Mouse (Mus musculus) ES-Bruce4 (cell line): Measurements from ENCODE around the gene Surf2. TPM values are rescaled to one million over a fixed set of nuclear protein-coding genes. Genes with fewer than 3 reads are reported as not detected.
"Not testable (repeated sequence)": the region's sequence is repeated elsewhere in the genome, so short reads cannot be mapped to it uniquely, and the experiment has no call there.

ENCODE experiments used
- H3K27ac ChIP-seq: 2 replicates; pipeline ENCODE4 v1.5.1; 2012; ENCODE audit warnings: low read length, inconsistent platforms; ENCODE audit not compliant: insufficient read depth
- H3K27me3 ChIP-seq: 2 replicates; pipeline ENCODE4 v1.6.1; 2012; ENCODE audit warnings: mild to moderate bottlenecking, low read length, inconsistent platforms; ENCODE audit not compliant: control insufficient read depth, poor library complexity, insufficient read depth, severe bottlenecking
- H3K36me3 ChIP-seq: 2 replicates; pipeline ENCODE4 v1.6.1; 2012; ENCODE audit warnings: inconsistent platforms, mild to moderate bottlenecking, low read length, moderate library complexity; ENCODE audit not compliant: control insufficient read depth, poor library complexity, insufficient read depth, severe bottlenecking
- H3K4me1 ChIP-seq: one replicate; pipeline ENCODE4 v1.8.1; 2011; ENCODE audit warnings: low read length; ENCODE audit not compliant: control insufficient read depth, insufficient read depth
- H3K4me3 ChIP-seq: 2 replicates; pipeline ENCODE4 v1.5.1; 2011; ENCODE audit warnings: low read depth, mild to moderate bottlenecking, low read length
- H3K9ac ChIP-seq: 2 replicates; pipeline ENCODE4 v1.6.1; 2012; ENCODE audit warnings: low read depth, mild to moderate bottlenecking, inconsistent platforms; ENCODE audit not compliant: poor library complexity, severe bottlenecking
- H3K9me3 ChIP-seq: replicated peaks from 2 replicates; pipeline ENCODE4 v1.6.1; 2012; ENCODE audit warnings: mild to moderate bottlenecking, low read length, inconsistent platforms; ENCODE audit not compliant: control insufficient read depth, poor library complexity, insufficient read depth, severe bottlenecking
- CTCF ChIP-seq: IDR thresholded peaks from one replicate; pipeline ENCODE4 v1.8.1; 2011; ENCODE audit warnings: low read depth, low read length
- EP300 ChIP-seq: IDR thresholded peaks from 2 replicates; pipeline ENCODE4 v1.6.1; 2011; ENCODE audit warnings: low read depth, low read length; ENCODE audit not compliant: insufficient read depth
- POLR2A ChIP-seq: IDR thresholded peaks from one replicate; pipeline ENCODE4 v1.8.1; 2011; ENCODE audit warnings: low read length; ENCODE audit not compliant: insufficient read depth
- polyA plus RNA-seq: library from polyadenylated mRNA; stranded (reverse); fragments of >200 nt; gene quantifications from 2 replicates; pipeline ENCODE4 v1.2.4, GENCODE M21; 2011; ENCODE audit warnings: low read depth; ENCODE audit not compliant: missing spikeins, insufficient read depth, insufficient read length

The Surf2 gene
- polyA plus RNA-seq = 47.7 and 62.5 TPM in 2 replicates

DNA sequence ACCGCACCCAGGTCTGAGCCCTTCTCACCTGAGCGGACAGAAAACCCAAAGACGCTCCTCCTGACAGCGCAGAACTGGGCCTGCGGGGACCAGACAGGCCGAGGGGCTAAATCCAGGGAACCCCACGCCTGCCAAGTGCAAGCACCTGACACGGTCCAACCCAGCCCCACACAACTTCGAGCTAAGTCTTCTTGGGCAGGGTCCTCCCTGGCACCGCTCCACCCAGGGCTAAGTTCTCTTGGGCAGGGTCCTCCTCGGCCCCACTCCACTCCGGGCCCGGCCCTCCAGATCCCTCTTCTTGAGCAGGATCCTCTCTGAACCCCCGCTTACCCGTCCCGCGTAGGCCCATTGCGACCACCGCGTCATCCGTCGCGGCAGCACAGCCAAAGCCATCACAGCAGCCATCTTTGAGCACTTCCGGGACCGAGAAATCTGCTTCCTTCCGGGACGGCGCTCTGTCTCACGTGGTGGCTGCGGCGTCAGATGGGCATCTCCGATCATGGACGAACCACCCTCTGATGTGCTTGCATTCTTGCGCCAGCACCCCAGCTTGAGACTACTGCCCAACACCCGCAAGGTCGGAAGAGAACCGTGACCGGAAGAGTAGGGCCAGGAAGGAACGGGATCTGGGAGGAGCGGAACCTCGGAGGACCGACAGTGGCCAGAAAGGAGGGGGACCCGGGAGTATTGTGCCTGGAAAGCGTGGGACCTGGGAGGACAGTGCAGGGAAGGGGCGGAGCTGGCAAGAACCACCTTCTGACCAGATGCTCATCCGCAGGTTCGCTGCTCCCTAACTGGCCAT, at the start of gene Surf2, which contains the start of gene Surf1:
Gene Surf2, plus strand, starts transcription at position 441 of the 802 bp plus-strand sequence.
Gene Surf1, minus strand, starts transcription at position 604 of the 802 bp plus-strand sequence.
- Histone ChIP-seq H3K9me3 (no peaks in the 10 kb centered on the region), H3K9ac (peak within 1 kb of the TSS; percentile 43), H3K4me3 (peak within 1 kb of the TSS; percentile 83), H3K4me1 (no peaks in the 10 kb centered on the region), H3K27ac (no peak within 1 kb of the TSS), H3K36me3 (peaks cover 56% of the 10 kb centered on the region), H3K27me3 (no peaks in the 10 kb centered on the region)
- TF ChIP-seq POLR2A (peak; percentile 84), CTCF (no peak)

DNA sequence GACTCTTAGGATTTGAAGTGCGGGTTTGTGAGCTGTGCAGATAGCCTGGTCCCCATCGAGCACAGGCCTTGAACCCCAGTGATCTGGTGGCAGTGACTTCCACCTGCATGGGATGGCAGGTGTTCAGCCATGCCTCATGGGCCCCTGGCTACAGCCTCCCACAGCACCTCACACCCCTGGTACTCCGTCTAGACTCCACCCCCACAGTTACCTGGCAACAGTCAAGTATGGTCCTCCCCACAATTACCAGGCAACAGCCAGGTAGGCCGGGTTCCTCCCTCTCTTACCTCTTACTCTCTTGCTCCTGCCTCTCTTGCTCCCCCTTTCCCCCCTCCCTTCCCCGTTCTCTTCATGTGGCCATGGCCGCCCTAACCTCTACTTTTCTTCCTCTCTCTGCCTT, 45.5 kb upstream of the Surf2 start:
- no peak overlapping the region for H3K9ac ChIP-seq
- H3K4me3 ChIP-seq = peak overlapping the region; percentile 51
- H3K27ac ChIP-seq = no peak overlapping the region
- H3K4me1 ChIP-seq = no peaks in the 10 kb centered on the region
- no peak for TF ChIP-seq POLR2A
- TF ChIP-seq CTCF = no peak
- no peak for TF ChIP-seq EP300
- H3K27me3 ChIP-seq = no peaks in the 10 kb centered on the region
- no peaks in the 10 kb centered on the region for H3K9me3 ChIP-seq
- H3K36me3 ChIP-seq = no peaks in the 10 kb centered on the region

DNA sequence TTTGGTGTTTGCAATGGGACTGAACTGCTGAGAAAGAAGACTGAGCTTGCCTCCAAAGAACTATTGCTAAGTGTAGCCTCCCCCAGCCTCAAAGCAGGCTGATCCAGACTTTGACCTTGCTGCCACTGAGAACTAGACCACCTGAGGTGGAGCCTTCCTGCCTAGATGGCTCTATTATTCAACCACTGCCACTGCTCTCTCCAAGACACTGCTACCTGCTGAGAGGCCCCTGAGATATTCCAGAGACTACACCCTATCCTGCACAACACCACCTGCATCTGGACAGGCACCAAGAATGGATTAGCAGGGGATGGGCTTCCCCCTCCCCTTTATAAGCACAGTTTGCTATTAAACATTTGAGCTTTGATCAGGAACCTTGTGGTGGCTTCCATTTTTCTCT, 37.6 kb upstream of the Surf2 start:
- no peaks in the 10 kb centered on the region; the same call in 1 of the 2 replicates for H3K36me3 ChIP-seq
- TF ChIP-seq EP300 = no peak
- no peak for TF ChIP-seq POLR2A
- no peak for TF ChIP-seq CTCF
- no peak overlapping the region for H3K4me3 ChIP-seq
- no peaks in the 10 kb centered on the region for H3K4me1 ChIP-seq
- H3K27me3 ChIP-seq = no peaks in the 10 kb centered on the region
- no peak overlapping the region for H3K27ac ChIP-seq
- no peak overlapping the region for H3K9ac ChIP-seq
- H3K9me3 ChIP-seq = peaks cover 51% of the 10 kb centered on the region

DNA sequence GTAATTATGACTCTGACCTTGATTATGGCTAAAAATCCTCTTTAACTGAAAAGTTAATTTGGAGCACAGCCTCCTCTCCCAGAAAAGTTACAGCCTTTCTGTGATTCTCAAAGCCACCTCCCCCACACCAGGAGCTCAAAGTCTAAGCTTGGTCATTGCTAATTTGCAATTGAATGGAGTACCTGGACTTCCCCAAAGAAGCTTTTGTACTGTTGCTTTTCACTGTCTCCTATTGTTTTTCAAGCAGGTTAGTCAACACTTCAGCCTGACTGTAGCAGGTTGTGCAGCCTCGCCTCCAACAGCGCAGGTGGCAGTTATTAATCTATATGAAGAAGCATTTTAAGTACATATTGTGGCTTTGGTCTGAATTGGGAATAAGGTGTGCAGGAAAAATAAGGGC, 30.6 kb upstream of the Surf2 start:
- H3K4me1 ChIP-seq, H3K9ac ChIP-seq, H3K4me3 ChIP-seq, H3K27me3 ChIP-seq: not testable (repeated sequence)
- H3K36me3 ChIP-seq = peaks cover 21% of the 10 kb centered on the region
- H3K27ac ChIP-seq = peak overlapping the region; percentile 98
- H3K9me3 ChIP-seq = peaks cover 68% of the 10 kb centered on the region

DNA sequence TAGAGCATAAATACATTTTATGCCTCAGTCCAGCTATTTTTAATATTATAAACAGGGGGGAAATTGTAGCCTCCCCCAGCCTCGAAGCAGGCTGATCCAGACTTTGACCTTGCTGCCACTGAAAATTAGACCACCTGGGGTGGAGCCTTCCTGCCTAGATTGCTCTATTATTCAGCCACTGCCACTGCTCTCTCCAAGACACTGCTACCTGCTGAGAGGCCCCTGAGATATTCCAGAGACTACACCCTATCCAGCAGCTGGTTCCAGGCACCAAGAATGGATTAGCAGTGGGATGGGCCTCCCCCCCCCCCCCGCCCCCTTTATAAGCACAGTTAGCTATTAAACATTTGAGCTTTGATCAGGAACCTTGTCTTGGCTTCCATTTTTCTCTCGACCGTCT, 30.0 kb upstream of the Surf2 start:
- H3K27ac ChIP-seq = peak overlapping the region; percentile 98
- not testable (repeated sequence) for H3K9ac ChIP-seq, H3K27me3 ChIP-seq, H3K4me3 ChIP-seq, H3K4me1 ChIP-seq
- peaks cover 27% of the 10 kb centered on the region for H3K36me3 ChIP-seq
- peaks cover 62% of the 10 kb centered on the region for H3K9me3 ChIP-seq
- TF ChIP-seq EP300 = peak; percentile 59; the same call in 1 of the 2 replicates

DNA sequence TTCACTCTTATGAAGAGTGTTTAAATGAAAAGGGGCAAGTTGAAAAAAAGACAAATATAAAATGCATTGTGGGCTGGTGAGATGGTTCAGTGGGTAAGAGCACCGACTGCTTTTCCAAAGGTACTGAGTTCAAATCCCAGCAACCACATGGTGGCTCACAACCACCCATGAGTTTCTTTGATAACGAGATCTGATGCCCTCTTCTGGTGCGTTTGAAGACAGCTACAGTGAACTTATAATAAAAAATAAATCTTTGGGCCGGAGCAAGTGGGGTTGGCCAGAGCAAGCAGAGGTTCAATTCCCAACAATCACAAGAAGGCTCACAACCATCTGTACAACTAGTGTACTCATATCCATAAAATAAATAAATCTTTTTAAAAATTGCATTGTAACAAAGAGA, 20.3 kb upstream of the Surf2 start:
- Histone ChIP-seq H3K27ac (no peak overlapping the region), H3K4me3 (no peak overlapping the region), H3K4me1 (no peaks in the 10 kb centered on the region), H3K9me3 (no peaks in the 10 kb centered on the region; the same call in 1 of the 2 replicates), H3K9ac (no peak overlapping the region), H3K27me3 (no peaks in the 10 kb centered on the region), H3K36me3 (peaks cover 79% of the 10 kb centered on the region)
- TF ChIP-seq POLR2A = no peak
- TF ChIP-seq EP300 = no peak
